Mouse (Mus musculus) thymus, postnatal 36 days (tissue): ENCODE measurements around the gene Hps5.
A peak's percentile ranks its signal among the peaks of the same experiment; 100 is the strongest.
"Not testable (repeated sequence)": the region's sequence is repeated elsewhere in the genome, so short reads cannot be mapped to it uniquely, and the experiment has no call there.

Experiments used
- DNase-seq, 2 experiments: peaks; one replicate each; pipeline ENCODE4 v3.0.0; 2022; ENCODE audit warnings: mixed read lengths in 2 of 2

Hps5 gene

DNA sequence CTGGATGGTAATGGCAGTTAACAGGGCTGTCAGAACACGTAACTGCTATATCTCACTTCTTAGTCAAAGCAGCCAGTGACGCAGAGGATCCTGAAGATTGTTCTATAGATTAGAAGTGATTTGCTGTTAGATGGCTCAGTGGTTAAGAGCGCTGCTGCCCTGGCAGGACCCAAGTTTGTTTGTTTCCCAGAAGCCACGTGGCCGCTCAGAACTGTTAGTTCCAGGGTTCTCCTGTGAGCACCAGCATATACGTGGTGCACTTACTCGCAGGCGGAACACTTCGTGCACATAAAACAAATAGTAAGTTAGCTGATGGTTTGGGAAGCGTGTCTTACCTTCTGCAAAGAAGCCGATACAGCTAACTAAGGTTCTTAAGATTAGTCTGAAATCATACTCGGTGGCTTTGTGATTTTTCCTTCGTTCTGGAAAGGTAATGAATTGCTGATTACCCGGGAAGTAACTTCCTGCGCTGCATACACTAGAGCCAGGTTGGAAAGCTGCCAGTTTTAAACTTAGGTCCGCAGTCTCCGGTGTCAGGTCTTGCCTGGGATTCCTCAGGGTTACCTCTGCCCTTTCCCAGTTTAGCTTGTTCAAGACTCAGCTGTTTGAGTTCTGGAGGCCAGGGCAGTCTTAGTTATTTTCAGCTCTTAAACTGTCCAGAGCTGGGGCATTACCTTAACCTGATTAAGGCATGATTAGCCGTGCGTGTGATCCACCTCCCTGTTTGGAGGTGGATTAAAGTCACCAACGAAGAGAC lies 31.4 kb upstream of the Hps5 start:
- no peak for DNase-seq

DNA sequence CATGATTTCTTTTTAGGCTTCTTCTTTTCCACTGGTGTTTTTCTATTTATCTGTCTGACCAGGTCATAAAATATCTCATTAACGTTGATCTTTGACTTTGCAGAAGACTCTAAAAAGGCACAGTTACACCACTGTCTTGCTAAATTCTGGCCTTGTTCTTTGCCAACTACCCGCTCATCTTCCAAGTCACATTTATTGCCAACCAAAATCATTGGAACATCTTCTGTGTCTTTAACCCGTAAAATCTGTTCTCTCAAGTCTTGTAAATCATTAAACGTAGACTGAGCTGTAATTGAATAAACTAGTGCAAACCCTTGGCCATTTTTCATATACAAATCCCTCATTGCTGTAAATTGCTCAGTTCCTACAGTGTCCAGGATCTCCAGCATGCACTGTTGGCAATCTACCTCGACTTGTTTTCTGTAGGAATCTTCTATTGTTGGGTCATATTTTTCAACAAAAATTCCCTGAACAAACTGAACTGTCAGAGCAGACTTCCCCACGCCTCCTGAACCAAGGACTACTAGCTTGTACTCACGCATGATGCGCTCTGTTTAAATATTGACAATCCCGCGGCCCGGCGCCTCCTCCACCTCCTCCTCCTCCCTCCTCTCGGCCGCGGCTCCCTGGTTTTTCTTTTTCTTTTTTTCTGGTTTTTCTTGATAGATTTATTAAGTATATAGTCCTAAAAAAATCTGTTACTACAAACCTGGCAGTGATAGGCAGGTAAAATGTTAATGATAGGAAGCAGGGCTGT lies 25.2 kb upstream of the Hps5 start:
- DNase-seq: not testable (repeated sequence)

DNA sequence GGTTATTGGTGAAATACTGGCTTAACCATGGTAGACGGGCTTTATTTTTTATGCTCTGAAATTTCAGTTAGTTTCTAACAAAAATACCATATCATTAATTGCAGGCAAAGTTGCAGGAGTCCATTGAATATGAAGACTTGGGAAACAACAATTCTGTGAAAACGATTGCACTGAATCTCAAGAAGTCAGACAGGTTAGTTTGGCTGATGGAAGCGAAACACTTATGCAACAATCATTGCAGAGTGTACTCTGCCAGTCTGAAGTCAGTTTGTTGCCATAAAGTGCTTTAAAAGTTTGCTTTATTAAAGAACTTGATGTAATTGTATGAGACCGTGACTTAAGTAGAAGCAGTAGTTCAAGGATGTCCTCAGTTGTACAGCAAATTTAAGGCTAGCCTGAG lies 18.1 kb upstream of the Hps5 start:
- DNase-seq: no peak

DNA sequence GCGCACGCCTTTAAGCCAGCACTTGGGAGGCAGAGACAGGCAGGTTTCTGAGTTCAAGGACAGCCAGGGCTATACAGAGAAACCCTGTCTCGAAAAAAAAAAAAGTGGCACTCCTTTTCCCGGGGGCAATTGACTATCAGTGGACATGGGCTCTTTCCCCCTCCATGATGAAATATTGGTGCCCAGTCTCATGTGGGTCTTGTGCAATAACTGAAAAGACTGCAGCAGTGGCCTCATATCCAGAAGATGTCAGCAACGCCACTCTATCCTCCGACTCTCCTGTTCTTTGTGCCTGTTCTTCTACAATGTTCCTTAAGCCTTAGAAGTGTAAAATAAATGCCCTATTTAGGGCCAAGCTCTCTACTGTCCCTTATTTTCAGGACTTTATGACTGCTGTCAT lies 14.5 kb upstream of the Hps5 start:
- no peak for DNase-seq

DNA sequence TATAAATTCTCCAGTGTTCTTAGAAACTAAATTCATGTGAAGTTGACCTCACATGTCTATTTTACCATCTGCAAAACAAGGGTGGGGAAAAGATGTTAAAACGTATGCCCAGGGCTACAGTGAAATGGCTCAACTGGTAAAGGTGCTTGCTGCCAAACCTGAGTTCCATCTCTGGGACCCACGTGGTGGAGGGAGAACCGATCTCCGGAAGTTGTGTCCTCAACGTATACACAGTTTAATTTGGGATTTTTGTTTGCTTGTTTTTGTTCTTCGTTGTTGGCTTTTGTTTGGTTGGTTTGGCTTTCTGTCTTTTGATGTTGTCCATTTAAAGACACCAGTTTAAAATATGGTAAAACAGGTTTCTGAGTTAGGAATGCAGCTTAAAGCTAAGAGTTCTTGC lies 915 bp upstream of the Hps5 start:
- DNase-seq: no peak

DNA sequence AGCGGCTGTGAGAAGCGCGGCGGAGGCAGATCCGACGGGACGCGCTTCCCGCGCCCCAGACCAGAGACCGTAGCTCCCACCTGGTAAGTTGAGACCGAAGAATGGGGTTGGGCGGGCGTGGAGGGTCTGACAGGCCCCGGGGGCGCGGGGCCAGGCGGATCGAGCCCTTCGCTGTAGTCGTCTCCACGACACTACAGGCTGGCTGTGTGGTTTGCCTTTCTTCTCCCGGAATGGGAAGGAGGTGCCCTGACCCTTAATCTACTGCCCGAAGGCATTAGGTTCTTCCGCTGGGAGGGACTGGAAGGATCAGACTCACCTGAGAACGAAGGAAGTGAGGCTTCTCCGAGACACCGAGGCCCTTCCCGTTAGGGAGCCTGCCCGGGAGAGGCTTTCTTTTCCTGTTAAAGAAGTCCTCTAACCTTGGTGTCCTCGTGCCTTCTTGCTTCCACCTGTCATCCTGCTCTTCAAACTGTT lies 379 bp upstream of the Hps5 start:
- DNase-seq: no peak

DNA sequence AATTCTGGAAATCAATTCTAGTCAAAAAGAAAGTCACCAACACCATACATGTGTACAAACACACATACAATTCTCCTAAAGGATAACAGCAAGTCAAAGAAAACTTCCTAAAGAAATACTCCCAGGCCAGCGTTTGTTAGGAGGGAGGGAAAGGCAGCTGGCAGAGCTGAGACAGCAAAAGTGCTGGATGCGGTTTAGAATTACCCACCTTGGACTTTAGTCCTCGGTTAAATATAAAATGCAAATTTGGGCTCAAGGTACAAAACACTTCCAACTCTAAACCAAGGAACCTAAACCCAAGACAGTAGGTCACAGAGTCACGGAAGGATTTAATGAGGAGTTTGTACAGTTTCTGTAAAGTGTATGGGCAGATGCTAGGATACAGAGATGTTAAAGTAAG lies 2.0 kb downstream of the Hps5 start:
- no peak for DNase-seq

DNA sequence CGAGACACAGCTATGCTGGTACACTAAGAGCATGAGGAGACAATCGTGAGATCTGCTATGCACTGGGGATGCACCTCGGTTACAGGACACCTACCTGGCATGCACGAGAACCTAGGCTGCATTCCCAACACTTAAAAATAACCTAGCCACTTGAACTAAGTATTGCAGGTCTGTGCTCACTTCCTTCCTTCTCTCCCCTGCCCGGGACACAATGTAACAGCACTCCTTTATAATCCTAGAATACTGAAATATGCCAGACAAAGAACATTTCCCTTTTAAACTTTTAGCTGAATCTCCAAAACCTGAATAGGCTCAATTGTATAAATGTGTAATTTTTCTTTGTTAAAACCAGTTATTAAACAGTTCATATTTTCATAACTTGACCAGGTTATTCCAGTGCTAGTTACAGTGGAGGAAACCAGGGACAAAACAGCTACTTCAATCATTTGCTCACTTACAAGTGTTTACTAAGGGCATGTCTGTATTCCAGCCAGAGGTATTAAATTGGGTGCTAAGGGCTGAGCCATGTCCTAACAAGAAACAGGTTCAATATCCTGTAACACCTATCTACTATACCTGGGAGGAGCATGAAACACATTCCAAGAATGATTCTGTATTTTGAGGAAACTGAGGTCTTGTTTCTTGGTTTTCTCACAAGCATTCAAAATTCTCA lies 6.6 kb downstream of the Hps5 start:
- DNase-seq: no peak

DNA sequence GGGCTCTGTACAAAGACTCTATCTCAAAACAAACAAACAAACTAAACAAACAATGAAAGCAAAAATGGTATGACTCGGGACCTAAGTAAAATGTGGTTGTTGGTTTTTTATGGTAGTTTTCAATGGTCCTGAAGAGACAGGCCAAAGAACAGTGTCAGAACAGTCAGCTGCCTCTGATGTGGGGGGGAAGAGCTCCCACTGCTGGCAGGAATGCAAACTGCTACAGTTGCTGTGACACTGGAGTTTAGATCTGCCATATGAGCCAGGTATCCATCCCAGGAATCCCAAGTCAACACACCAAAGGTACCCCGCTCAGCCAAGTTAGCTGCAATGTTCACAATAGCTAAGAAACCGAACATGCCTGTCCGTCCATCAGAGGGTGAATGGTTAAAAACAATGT lies 25.2 kb downstream of the Hps5 start:
- DNase-seq: peak; percentile 12 to 22

DNA sequence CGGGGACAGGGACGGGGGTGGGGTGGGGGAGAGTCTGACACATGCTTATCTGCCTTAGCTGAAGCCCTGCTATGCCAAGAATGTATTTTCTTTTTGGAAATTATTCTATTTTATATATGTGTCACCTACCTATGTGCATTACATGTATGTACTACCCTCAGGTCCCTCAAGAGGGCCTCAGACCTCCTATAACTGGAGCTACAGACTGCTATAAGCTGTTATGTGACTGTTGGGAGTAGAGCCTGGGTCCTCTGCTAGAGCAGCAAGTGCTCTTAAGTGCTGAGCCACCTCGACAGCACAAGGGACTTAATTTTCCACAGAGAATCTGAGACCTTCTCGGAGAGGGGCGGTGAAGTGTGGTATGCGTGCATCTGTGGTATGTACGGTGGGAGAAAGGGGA lies 27.4 kb downstream of the Hps5 start:
- no peak for DNase-seq

DNA sequence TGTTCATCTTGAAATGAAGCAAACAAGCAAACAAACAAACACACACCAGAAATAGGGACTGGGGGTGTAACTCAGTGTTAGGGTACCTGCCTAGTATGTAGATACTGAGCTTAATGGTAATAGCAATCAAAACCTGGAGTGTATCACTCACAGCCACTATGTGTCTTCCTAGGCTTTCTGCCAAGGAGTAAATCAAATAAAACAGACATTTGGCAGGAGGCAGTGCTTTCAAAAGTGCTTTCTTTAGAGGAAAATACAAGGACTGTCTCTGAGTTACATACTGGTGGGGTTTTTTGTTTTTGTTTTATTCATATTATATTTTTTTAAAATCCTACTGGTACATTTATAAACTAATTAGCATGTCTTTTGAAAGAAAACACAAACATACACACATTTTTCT lies 28.5 kb downstream of the Hps5 start:
- DNase-seq: no peak

DNA sequence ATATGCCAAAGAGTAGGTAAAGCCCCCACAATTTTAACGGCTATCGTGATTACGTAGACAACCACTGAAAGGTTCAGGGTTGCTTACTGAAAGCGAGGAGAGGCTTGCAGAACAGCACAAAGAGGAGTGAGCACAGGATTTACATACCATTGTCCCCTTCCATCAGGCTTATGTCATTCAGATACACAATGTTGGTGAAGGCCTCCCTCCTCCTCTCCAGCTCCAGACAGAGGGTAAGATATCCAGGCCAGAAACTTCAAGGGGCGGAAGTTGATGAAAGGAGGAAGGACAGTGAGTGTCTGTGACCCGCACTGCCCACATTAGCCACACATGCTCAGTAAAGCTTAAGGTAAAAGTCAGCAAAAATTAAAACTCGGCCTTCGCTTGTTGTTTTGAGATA lies 31.2 kb downstream of the Hps5 start:
- DNase-seq: no peak

DNA sequence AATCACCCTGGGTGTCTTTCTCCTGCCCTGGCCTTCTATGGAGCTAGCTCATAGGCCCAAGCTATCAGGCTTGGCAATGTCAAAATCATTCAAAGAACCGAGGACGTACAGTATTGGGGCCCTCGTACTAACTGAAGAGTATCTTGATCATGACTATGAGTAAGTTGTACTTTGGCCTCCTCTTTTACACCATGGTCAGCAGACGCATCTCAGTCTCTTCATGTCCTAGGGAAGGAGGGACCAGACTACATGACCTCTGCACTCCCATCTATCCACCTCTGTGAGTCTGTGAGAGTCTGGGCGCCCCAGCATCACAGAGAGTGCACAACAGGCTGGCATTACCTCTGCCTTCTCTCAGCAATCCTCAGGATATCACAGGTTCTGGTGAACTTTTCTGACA lies 33.3 kb downstream of the Hps5 start:
- no peak for DNase-seq

DNA sequence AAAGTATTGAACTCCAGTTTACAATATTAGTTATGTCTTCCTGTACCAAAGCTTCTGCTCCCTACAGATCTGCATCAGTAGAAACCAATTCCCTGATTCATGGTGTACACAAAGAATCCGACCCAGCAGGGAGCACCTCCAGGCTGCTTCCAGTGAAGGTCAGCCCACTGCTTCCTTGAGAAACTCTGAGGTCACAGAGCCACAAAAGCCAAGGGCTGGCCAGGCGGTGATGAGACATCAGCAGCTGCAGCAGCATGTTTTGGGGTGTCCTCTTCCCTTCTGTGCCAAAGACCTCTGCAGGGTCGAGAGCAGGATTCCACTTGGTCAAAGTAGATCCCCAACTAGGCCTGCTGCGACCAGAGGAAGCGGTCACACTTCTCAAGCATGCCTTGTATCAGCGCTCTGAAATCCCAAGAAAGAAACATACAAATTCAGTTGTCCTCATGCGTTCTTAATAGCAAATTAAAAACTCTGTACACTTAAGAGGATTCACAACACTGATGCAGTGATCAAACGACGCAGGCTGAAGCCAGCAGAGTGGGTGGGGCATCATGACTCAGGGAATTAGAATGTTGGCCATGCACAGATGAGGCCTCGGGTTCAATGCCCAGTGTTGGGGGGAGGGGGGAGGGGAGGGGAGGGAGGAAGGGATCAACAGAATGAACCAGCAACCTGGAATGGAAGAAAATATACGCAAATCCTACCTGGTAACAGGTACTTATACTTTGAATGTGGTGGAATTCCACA lies 34.6 kb downstream of the Hps5 start:
- no peak for DNase-seq

DNA sequence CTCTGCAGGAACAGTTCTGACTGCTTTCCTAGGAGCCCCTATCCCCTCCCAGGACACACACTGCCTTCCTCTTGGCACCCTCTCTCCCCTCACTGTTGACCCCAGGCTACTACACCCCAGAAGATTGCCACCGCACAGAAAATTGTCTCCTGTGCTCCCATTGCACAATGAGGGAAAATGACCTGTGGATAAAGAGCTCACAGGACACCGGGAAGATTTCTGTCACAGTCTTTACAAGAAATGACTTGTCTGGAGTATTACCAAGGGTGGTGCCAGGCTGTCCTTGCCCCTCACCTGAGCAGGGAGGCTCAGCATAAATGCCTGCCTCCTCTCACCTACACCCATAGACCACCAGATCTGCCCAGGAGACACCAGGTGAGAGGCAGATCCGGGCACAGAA lies 44.4 kb downstream of the Hps5 start, which contains the start of gene Saa2:
Saa2 (plus strand) TSS at position 301 of the 400 bp plus-strand sequence.
- no peak for DNase-seq

DNA sequence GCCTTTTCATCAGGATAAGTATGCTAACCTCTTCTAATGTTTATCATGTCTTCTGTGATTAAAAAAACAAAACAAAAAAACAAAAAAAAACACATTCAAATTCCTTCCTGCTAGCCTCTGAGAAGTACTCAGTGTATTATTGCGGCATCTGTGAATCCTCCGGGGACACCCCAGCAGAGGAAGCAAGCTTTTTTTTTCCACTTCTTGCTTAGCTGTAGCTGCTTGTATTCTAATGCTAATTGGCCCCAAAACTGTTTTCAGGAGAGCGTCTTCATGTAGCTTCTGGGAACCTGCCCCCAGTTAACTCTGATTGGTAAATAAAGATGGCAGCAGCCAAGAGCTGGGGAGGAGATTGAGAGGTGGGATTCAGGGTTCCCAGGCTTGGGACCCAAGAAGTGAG lies 47.4 kb downstream of the Hps5 start:
- no peak for DNase-seq

DNA sequence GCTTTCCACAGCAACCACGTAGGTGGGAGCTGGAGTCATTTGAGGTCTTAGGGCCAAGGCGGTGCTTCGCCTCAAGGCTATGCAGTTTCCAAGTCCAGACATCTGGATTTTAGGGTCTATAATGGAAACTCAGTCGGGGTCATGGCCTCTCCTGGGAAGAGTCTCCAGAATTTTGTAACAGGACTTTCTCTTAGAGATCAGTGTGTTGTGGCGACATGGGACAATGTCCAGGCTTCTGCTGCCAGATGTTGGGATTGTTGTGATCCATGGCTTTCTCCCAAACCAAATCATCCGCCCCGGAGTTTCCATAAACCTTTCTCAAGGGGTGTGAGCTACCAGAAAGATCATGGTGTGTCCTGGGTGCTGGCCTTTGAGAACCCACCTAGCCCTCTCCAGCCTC lies 49.5 kb downstream of the Hps5 start:
- DNase-seq: no peak

DNA sequence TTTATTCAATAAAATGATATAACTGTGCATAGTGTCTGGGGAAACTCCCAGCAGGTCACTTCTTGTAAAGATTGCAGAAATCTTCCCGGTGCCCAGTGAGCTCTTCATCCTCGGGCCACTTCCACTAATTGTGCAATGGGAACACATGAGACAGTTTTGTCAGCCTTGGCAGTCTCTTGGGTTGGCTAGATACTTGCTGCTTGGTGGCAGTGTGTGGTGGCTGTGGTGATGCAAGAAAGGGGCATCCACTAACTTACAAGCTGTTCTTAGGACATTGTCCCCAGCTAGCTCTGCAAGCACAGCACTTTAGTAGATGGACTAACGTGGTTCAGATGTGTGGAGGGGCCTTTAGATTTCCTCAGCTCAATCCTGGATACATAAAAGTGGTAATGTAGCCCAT lies 50.0 kb downstream of the Hps5 start:
- DNase-seq: no peak

DNA sequence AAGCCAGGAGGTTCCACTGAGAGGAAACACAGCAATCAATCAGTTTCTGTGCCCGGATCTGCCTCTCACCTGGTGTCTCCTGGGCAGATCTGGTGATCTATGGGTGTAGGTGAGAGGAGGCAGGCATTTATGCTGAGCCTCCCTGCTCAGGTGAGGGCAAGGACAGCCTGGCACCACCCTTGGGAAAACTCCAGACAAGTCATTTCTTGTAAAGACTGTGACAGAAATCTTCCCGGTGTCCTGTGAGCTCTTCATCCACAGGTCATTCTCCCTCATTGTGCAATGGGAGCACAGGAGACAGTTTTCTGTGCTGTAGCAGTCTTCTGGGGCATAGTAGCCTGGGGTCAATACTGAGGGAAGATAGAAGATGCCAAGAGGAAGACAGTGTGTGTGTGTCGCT lies 53.0 kb downstream of the Hps5 start, which contains the start of gene Saa1:
Saa1 (minus strand) TSS at position 101 of the 400 bp plus-strand sequence.
- DNase-seq: not testable (repeated sequence)

DNA sequence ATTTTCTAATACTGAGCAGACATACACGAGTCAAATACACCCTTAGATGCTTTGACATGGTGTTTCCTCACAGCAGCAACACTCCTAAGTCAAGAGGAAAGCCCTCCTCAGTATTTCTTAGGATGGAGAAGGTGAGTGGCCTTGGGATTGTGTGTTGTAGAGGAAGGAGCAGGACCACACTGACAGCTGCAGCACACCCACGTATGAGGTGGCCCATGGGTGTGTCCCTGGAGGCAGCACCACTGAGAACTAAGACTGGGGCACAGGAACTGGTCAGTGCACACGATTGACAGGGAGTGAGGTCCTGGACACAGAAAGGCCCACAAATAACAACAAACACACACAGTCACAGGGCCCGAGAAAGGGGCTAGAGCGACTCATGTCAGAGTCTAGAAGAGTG lies 55.8 kb downstream of the Hps5 start:
- not testable (repeated sequence) for DNase-seq

DNA sequence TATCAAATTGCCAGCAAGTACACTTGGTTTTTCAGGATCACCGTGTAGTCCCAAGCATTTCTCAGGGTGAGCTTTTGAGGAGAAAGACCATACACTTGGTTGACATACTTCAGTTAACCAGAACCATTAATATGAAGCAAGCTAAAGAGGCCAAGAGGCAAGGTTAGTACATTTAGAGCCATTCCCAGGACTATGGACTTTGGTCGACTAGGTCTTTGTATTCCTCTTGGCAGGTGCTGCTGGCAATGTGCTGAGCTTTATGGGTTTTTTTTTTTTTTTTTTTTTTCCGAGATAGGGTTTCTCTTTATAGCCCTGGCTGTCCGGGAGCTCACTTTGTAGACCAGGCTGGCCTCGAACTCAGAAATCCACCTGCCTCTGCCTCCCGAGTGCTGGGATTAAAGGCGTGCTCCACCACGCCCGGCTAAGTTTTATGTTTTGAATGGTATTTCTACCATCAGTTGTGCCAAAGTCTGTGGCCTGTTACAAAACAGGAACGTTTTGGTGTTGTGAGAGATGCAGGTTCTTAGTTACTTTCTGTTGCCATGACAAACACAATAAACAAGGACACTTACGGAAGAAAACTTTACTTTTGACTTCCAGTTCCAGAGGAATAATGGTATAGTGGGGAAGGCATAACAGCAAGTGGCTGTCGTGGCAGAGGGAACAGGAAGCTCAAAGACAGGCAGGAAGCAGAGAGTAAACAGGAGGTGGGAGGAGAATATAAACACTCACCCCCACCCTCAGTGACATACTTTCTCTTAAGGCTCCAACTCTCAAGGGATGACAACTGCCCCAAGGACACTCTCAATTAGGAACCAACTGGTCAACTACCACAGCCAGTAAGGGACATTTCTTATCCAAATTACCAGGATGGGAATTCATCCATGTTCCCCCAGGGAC lies 57.1 kb downstream of the Hps5 start:
- no peak for DNase-seq

DNA sequence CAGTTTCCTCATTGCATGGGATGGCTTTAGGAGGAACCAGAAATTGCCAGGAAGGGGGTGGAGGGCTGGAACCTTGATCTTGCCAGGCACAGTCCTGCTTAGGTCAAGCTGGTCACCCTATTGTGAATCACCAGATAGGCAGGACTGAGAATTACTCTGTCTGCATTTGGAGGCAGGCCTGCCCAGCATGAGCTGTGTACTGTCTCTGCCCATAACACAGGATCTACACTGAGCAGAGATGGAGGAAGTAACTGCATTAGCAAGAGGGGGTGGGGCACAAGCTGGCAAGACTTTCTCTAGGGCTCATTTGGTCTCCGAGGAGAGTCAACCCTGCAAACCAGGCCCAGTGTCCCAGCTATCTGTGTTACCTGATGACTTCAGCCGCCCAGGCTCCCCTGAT lies 60.9 kb downstream of the Hps5 start:
- no peak for DNase-seq
